Mouse (Mus musculus) heart, embryonic 11.5 days (tissue): ENCODE measurements at regions not wholly inside any gene's neighbourhood (a gene's known extent, or its start where the extent isn't known, plus 50 kb on each side); places are given as distances from the start of the nearest gene placed in this dataset.

Experiments
- ATAC-seq: fragments of 200-750 bp; cut with Nextera tagmentation; replicated peaks from 2 replicates; pipeline ENCODE4 v1.8.0; 2017; ENCODE audit warnings: moderate library complexity; ENCODE audit not compliant: insufficient number of reproducible peaks, low FRiP score, low TSS enrichment
- H3K27ac ChIP-seq: fragments of 300-500 bp; sonication (generic); 2 replicates; pipeline ENCODE4 v1.5.1; 2014; ENCODE audit warnings: mild to moderate bottlenecking, low read depth, low read length
- H3K27me3 ChIP-seq: fragments of 300-500 bp; sonication (generic); 2 replicates; pipeline ENCODE4 v1.6.1; 2014; ENCODE audit warnings: mild to moderate bottlenecking, low read length, mixed read lengths; ENCODE audit not compliant: control insufficient read depth, insufficient read depth
- H3K36me3 ChIP-seq: fragments of 300-500 bp; sonication (generic); 2 replicates; pipeline ENCODE4 v1.6.1; 2014; ENCODE audit warnings: mild to moderate bottlenecking, low read length, moderate library complexity, mixed read lengths; ENCODE audit not compliant: control insufficient read depth, insufficient read depth
- H3K4me1 ChIP-seq: fragments of 300-500 bp; sonication (generic); 2 replicates; pipeline ENCODE4 v1.6.1; 2014; ENCODE audit warnings: low read length; ENCODE audit not compliant: control insufficient read depth, insufficient read depth
- H3K4me2 ChIP-seq: fragments of 300-500 bp; sonication (generic); 2 replicates; pipeline ENCODE4 v1.6.1; 2014; ENCODE audit warnings: mild to moderate bottlenecking, moderate library complexity
- H3K4me3 ChIP-seq: fragments of 300-500 bp; sonication (generic); 2 replicates; pipeline ENCODE4 v1.5.1; 2014; ENCODE audit warnings: low read depth, low read length
- H3K9ac ChIP-seq: fragments of 300-500 bp; sonication (generic); 2 replicates; pipeline ENCODE4 v1.6.1; 2014; ENCODE audit warnings: mild to moderate bottlenecking, low read depth, low read length, moderate library complexity
- H3K9me3 ChIP-seq: fragments of 300-500 bp; sonication (generic); replicated peaks from 2 replicates; pipeline ENCODE4 v1.6.1; 2016; ENCODE audit warnings: low read length; ENCODE audit not compliant: control insufficient read depth
- WGBS: fragments of 180-500 bp; shearing (Covaris S2); extraction: QIAGEN DNeasy Blood & Tissue Kit; methylation state at CpG from one replicate; pipeline ENCODE4 v1.1.7; 2014; ENCODE audit not compliant: insufficient replicate concordance; 5-methylcytosine and 5-hydroxymethylcytosine counted together

GRCm38 (mm10) chr2:63434327-63434726 is 250.2 kb upstream of the Kcnh7 start:
- Histone ChIP-seq H3K4me3 (no peak overlapping the region), H3K9ac (no peak overlapping the region), H3K4me1 (no peaks in the 10 kb centered on the region), H3K9me3 (no peaks in the 10 kb centered on the region), H3K4me2 (no peak overlapping the region), H3K27me3 (no peaks in the 10 kb centered on the region), H3K27ac (no peak overlapping the region), H3K36me3 (no peaks in the 10 kb centered on the region)
- ATAC-seq: no peak

GRCm38 (mm10) chr2:63405405-63405804 is 221.3 kb upstream of the Kcnh7 start:
- H3K27ac ChIP-seq: no peak overlapping the region
- H3K9me3 ChIP-seq: no peaks in the 10 kb centered on the region
- ATAC-seq: no peak
- no peaks in the 10 kb centered on the region for H3K4me1 ChIP-seq
- 85% methylated on average over 1 of the region's 1 CpGs for WGBS
- H3K4me2 ChIP-seq: no peak overlapping the region
- no peak overlapping the region for H3K9ac ChIP-seq
- no peaks in the 10 kb centered on the region for H3K36me3 ChIP-seq
- no peak overlapping the region for H3K4me3 ChIP-seq
- H3K27me3 ChIP-seq: no peaks in the 10 kb centered on the region
